Mouse (Mus musculus): Measurements from ENCODE around the gene E030030I06Rik.
"Not testable (repeated sequence)": the region's sequence is repeated elsewhere in the genome, so short reads cannot be mapped to it uniquely, and the experiment has no call there.

Gene E030030I06Rik

GRCm38 (mm10) chr10:22149073-22149690, at the start of gene E030030I06Rik:
Gene E030030I06Rik (minus strand): TSS chr10:22149270.
- peak in 1 of 2 experiments; percentile 8 for DNase-seq (ENCODE audit: low read depth in 1 of 2, low spot score in 2 of 2)

GRCm38 (mm10) chr10:22191035-22191434, 42.0 kb upstream of the E030030I06Rik start:
- not testable (repeated sequence) for DNase-seq (ENCODE audit: low read depth in 1 of 2, low spot score in 2 of 2)

- DNase-seq (ENCODE audit: low read depth in 1 of 2, low spot score in 2 of 2): not testable (repeated sequence)
These were observed 27.4 kb upstream of the E030030I06Rik start for GRCm38 (mm10) chr10:22176515-22176914.

DNA sequence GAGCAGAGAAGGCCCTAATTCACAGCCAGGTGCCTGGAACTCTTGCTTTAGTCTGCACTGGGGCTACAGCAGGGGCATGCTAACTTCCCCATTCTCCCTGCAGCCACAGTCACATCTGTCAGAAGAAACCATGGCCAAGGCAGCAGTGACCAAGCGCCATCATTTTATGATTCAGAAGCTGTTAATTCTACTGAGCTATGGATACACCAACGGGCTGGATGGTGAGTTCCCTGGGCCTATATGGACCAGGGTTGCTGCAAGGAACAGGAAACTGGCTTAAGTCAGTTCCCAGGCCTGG, 25.1 kb upstream of the E030030I06Rik start:
- DNase-seq (ENCODE audit: low read depth in 1 of 2, low spot score in 2 of 2): not testable (repeated sequence)

DNA sequence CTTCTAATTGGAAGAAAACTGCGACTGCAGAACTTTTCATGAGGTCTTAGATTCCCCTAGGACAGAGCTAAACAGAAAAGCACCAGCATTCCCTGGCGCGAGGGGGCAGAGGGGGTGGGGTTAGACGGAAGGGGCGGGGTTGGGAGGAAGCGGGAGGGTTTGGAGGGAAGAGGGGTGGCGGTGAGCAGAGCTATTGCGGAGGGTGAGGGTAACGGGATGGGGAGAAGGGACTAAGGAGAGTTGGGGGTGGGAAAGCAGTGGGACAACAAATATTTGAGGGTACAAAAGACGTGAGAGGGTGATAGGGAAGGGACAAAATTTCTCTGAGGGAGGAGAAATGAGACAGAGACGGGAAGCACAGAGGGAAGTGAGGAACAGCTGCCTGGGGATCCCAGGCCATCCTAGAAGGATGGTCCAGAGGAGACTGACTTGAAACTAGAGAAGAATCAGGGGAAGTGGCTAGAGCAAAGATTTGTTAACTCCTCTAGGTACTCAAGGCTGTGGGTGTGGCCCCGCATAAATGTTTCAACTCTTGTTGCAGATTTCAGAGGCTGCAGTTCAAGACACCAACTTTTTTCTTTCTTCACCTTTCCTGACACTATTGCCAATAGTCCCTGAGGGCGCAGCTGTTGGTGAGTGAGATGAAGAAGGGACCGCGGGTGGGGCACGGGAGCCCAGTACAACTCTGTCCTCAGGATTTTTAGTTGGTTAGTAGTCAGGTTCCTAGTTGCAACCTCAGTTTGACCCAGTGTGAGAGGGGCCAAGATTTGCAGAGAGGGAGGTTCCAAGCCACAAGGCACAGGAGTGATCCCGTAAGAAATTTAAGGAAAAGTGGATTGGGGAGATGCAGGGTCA, 24.5 kb upstream of the E030030I06Rik start:
- not testable (repeated sequence) for DNase-seq (ENCODE audit: low read depth in 1 of 2, low spot score in 2 of 2)

DNA sequence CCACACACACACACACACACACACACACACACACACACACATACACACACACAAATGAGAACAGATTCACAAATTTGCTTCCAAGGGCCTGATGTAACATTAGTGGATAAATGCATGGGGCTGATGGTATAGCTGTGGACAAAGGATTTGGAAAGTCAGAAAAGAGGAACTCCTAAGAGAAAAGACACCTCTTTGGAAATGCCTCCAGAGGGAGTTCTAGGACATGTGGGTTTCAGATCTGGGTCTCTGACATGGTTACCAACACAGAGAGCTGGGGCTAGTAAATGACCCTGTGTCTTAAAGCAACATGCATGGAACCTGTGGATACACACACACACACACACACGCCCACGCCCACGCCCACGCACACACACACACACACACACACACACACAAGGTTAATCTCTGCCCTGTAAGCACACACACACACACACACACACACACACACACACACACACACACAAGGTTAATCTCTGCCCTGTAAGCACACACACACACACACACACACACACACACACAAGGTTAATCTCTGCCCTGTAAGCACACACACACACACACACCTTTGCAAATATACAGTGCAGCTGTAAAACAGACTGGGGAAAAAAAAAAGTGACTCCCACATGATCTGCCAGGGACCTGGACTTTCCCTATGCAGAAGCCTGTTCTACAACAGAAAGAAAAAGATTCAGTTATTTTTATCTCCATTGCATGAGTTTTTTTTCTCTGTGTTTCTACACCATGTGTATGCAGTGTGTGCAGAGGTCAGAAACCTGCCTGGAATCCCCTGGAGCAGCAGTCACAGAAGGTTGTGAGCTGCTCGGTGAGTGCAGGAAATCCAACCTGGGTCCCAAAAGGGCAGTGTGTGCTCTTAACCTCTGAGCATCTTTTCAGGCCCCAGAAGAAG, 23.6 kb upstream of the E030030I06Rik start:
- DNase-seq (ENCODE audit: low read depth in 1 of 2, low spot score in 2 of 2): not testable (repeated sequence)

DNA sequence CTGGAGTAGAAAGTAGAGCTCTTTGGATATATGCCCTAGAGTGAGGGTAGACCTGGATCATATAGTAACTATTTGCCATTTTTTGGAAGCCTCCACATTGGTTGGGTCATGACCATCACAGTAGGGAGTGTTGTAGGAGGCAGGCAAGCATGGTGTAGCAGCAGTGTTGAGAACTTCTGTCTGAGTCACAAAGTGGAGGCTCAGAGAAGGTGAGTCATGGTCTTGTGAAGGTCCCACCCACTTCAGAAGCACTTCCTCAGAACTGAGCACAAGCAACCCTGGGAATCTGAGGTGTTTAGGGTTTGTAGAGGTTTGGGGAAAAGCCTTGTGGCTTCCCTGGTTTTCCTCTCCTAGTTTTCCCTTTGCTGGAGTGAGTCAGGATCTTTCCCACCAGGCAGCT, 20.0 kb upstream of the E030030I06Rik start:
- not testable (repeated sequence) for DNase-seq (ENCODE audit: low read depth in 1 of 2, low spot score in 2 of 2)

GRCm38 (mm10) chr10:22167061-22167460, 18.0 kb upstream of the E030030I06Rik start:
- not testable (repeated sequence) for DNase-seq (ENCODE audit: low read depth in 1 of 2, low spot score in 2 of 2)

- peak in 1 of 2 experiments; percentile 33 for DNase-seq (ENCODE audit: low read depth in 1 of 2, low spot score in 2 of 2)
These were observed 17.0 kb upstream of the E030030I06Rik start for GRCm38 (mm10) chr10:22166025-22166424.

DNA sequence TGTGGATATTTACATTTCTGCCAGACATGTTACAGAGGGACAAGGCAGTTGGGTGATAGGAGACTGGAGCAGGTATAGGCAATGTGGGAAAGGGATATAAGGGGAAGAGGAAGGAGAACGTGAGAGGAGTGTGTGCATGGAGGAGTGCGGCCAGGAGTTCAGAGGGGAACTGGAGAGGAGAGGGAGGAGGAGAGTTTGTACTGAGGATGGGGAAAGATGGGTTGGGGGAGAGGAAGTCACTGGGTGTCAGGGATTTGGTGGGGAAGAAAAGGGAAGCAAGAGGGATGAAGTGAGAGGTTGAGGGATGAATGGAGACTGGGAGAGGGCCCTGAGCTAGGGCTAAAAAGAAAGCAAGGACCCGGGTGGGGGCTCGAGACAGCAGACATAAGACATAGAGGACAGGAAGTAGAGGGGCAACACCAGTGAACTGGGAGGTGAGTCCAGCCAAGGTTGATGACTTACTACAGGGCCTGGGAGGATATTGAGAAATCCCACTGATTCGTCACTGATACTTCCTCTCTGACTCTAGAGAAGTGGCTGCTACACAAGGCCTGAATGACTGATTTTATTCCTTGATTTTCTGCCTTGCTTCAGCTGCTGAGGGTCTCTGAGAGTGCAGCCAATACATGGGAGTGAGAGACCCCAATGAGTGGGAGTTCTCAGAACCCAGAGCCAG, 16.4 kb upstream of the E030030I06Rik start:
- peak in 1 of 2 experiments; percentile 15 for DNase-seq (ENCODE audit: low read depth in 1 of 2, low spot score in 2 of 2)

- peak in 1 of 2 experiments; percentile 61 for DNase-seq (ENCODE audit: low read depth in 1 of 2, low spot score in 2 of 2)
These were observed 14.9 kb upstream of the E030030I06Rik start for GRCm38 (mm10) chr10:22163705-22164583.

GRCm38 (mm10) chr10:22163279-22163678, 14.2 kb upstream of the E030030I06Rik start:
- DNase-seq (ENCODE audit: low read depth in 1 of 2, low spot score in 2 of 2): not testable (repeated sequence)

- DNase-seq (ENCODE audit: low read depth in 1 of 2, low spot score in 2 of 2): no peak
These were observed 10.6 kb upstream of the E030030I06Rik start for GRCm38 (mm10) chr10:22159581-22160140.

DNA sequence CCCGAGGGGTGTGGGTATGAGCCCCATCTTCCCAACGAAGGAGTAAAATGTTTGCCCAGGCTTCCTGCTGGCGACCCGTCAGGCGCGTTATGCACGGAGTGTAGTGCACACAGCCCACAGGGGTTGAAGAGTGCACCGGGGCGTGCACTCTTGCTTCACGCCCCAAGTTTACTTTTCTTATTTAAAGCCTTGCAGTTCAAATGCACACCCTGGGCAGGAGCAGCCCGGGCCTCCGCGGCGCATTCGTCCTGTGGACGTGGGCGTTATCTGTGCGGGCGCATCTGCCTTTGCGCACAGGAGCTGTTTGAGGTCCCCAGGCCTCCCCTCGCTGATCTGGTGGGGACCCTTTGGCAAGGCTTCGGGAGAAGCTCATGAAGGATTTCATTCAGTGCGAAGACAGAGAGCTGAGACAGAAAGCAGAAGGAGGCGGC, 10.1 kb upstream of the E030030I06Rik start:
- DNase-seq (ENCODE audit: low read depth in 1 of 2, low spot score in 2 of 2): no peak

GRCm38 (mm10) chr10:22158310-22158999, 9.4 kb upstream of the E030030I06Rik start, which contains the start of the genes Raet1e and H60b:
Gene Raet1e (plus strand): TSS chr10:22158569.
Gene H60b (plus strand): TSS chr10:22158586.
- peak in 1 of 2 experiments; percentile 20 for DNase-seq (ENCODE audit: low read depth in 1 of 2, low spot score in 2 of 2)

- no peak for DNase-seq (ENCODE audit: low read depth in 1 of 2, low spot score in 2 of 2)
These were observed 6.1 kb upstream of the E030030I06Rik start for GRCm38 (mm10) chr10:22154871-22155799.

- DNase-seq (ENCODE audit: low read depth in 1 of 2, low spot score in 2 of 2): peak in 1 of 2 experiments; percentile 16
These were observed 5.1 kb upstream of the E030030I06Rik start for GRCm38 (mm10) chr10:22154127-22154526.
